Mouse (Mus musculus) lung, postnatal 0 days (tissue): Measurements from ENCODE around the gene Fstl3. TPM values are rescaled to one million over a fixed set of nuclear protein-coding genes. Genes with fewer than 3 reads are reported as not detected.

ENCODE experiments used
- ATAC-seq: fragments of 200-750 bp; cut with Nextera tagmentation; 2 replicates; pipeline ENCODE4 v1.8.0; 2017; ENCODE audit warnings: moderate library complexity
- DNase-seq: peaks from one replicate; pipeline ENCODE4 v3.0.0-alpha.2; 2016; ENCODE audit warnings: low spot score
- H3K27ac ChIP-seq: fragments of 300-500 bp; sonication (generic); 2 replicates; pipeline ENCODE4 v1.5.1; 2014; ENCODE audit warnings: antibody characterized with exemption, mild to moderate bottlenecking, low read length, mixed read lengths
- H3K27me3 ChIP-seq: fragments of 300-500 bp; sonication (generic); replicated peaks from 2 replicates; pipeline ENCODE4 v1.6.1; 2014; ENCODE audit warnings: low read length, mixed read lengths; ENCODE audit not compliant: insufficient read depth
- H3K36me3 ChIP-seq: fragments of 300-500 bp; sonication (generic); 2 replicates; pipeline ENCODE4 v1.6.1; 2014; ENCODE audit warnings: low read length, mixed read lengths; ENCODE audit not compliant: insufficient read depth
- H3K4me1 ChIP-seq: fragments of 300-500 bp; sonication (generic); 2 replicates; pipeline ENCODE4 v1.6.1; 2014; ENCODE audit warnings: antibody characterized with exemption, low read depth, low read length, mixed read lengths; ENCODE audit not compliant: insufficient read depth
- H3K4me2 ChIP-seq: fragments of 300-500 bp; sonication (generic); replicated peaks from 2 replicates; pipeline ENCODE4 v1.6.1; 2014; ENCODE audit warnings: low read depth, mild to moderate bottlenecking, low read length, moderate library complexity, mixed read lengths
- H3K4me3 ChIP-seq: fragments of 300-500 bp; sonication (generic); 2 replicates; pipeline ENCODE4 v1.5.1; 2014; ENCODE audit warnings: low read depth, low read length
- H3K9ac ChIP-seq: fragments of 300-500 bp; sonication (generic); replicated peaks from 2 replicates; pipeline ENCODE4 v1.6.1; 2014; ENCODE audit warnings: low read depth, mild to moderate bottlenecking
- H3K9me3 ChIP-seq: fragments of 300-500 bp; sonication (generic); 2 replicates; pipeline ENCODE4 v1.6.1; 2016; ENCODE audit warnings: low read length, mixed read lengths
- CTCF ChIP-seq: IDR thresholded peaks from 2 replicates; pipeline ENCODE4 v1.5.1; 2016; ENCODE audit warnings: antibody characterized with exemption, mild to moderate bottlenecking
- EP300 ChIP-seq: IDR thresholded peaks from 2 replicates; pipeline ENCODE4 v1.6.1; 2016; ENCODE audit warnings: antibody characterized with exemption, mild to moderate bottlenecking, control low read depth
- WGBS: fragments of 180-500 bp; shearing (Covaris S2); extraction: QIAGEN DNeasy Blood & Tissue Kit; methylation state at CpG from one replicate; pipeline ENCODE4 v1.1.7; 2014; 5-methylcytosine and 5-hydroxymethylcytosine counted together
- polyA plus RNA-seq: library from polyadenylated mRNA; unstranded; fragments of >200 nt; fragmentation: Nextera tagmentation; extraction: Ambion mirVana; gene quantifications from 2 replicates; pipeline ENCODE4 v1.2.1, GENCODE M21; 2015

Gene Fstl3
- polyA plus RNA-seq, 1 experiment from 2014 or later = 39.9 TPM

- 91% methylated on average over 3 of the region's 3 CpGs for WGBS
- H3K4me1 ChIP-seq = no peaks in the 10 kb centered on the region
- DNase-seq (no peak), ATAC-seq (no peak)
- TF ChIP-seq EP300 (no peak), CTCF (no peak)
- no peaks in the 10 kb centered on the region for H3K36me3 ChIP-seq
- H3K4me2 ChIP-seq = no peak overlapping the region
- H3K27ac ChIP-seq = no peak overlapping the region
- H3K9ac ChIP-seq = no peak overlapping the region
- H3K4me3 ChIP-seq = no peak overlapping the region
- H3K27me3 ChIP-seq = no peaks in the 10 kb centered on the region
- H3K9me3 ChIP-seq = no peaks in the 10 kb centered on the region
These were observed 54.5 kb downstream of the Fstl3 start for GRCm38 (mm10) chr10:79831583-79831982.

Other genes starting within 250 kb of the Fstl3 start
- 27.6 and 32.1 TPM in 2 replicates for gene Plpp2, start 243.5 kb upstream of the Fstl3 start, polyA plus RNA-seq
- 20.5 and 21.5 TPM in 2 replicates for gene Mier2, start 222.1 kb upstream of the Fstl3 start, polyA plus RNA-seq
- not detected in 2 replicates for gene Theg, start 189.9 kb upstream of the Fstl3 start, polyA plus RNA-seq
- gene C2cd4c, start 163.2 kb upstream of the Fstl3 start, polyA plus RNA-seq = not detected in 2 replicates
- gene Shc2, start 139.4 kb upstream of the Fstl3 start, polyA plus RNA-seq = 1.1 and 1.3 TPM in 2 replicates
- not detected in 2 replicates for gene Odf3l2, start 131.5 kb upstream of the Fstl3 start, polyA plus RNA-seq
- gene Madcam1, start 112.7 kb upstream of the Fstl3 start, polyA plus RNA-seq = not detected in 2 replicates
- 64.6 and 71.2 TPM in 2 replicates for gene Tpgs1, start 107.9 kb upstream of the Fstl3 start, polyA plus RNA-seq
- 52.7 and 64.3 TPM in 2 replicates for gene Cdc34, start 95.1 kb upstream of the Fstl3 start, polyA plus RNA-seq
- 0.57 and 0.69 TPM in 2 replicates for gene Gzmm, start 88.3 kb upstream of the Fstl3 start, polyA plus RNA-seq
- 1,234 and 1,299 TPM in 2 replicates for gene Bsg, start 72.8 kb upstream of the Fstl3 start, polyA plus RNA-seq
- 0.12 and 0.15 TPM in 2 replicates for gene Hcn2, start 60.6 kb upstream of the Fstl3 start, polyA plus RNA-seq
- gene Polrmt, start 30.7 kb upstream of the Fstl3 start, polyA plus RNA-seq = 17.4 and 22.4 TPM in 2 replicates
- 0.18 TPM in 1 of 2 replicates, not detected in the other for gene Fgf22, start 22.2 kb upstream of the Fstl3 start, polyA plus RNA-seq
- 40.5 and 45.9 TPM in 2 replicates for gene Rnf126, start 10.3 kb upstream of the Fstl3 start, polyA plus RNA-seq
- 0.11 and 0.31 TPM in 2 replicates for gene Prss57, start 13.7 kb downstream of the Fstl3 start, polyA plus RNA-seq
- gene Palm, start 16.3 kb downstream of the Fstl3 start, polyA plus RNA-seq = 29.6 and 30.8 TPM in 2 replicates
- gene Misp, start 43.7 kb downstream of the Fstl3 start, polyA plus RNA-seq = 10.5 and 10.6 TPM in 2 replicates
- gene Ptbp1, start 77.2 kb downstream of the Fstl3 start, polyA plus RNA-seq = 107 and 109 TPM in 2 replicates
- 2.2 and 2.4 TPM in 2 replicates for gene Prtn3, start 97.2 kb downstream of the Fstl3 start, polyA plus RNA-seq
- gene Plppr3, start 97.4 kb downstream of the Fstl3 start, polyA plus RNA-seq = 3.9 and 4.8 TPM in 2 replicates
- gene Elane, start 109.0 kb downstream of the Fstl3 start, polyA plus RNA-seq = 0.92 TPM in 1 of 2 replicates, not detected in the other
- gene Cfd, start 113.6 kb downstream of the Fstl3 start, polyA plus RNA-seq = not detected in 2 replicates
- 32.0 and 32.8 TPM in 2 replicates for gene Med16, start 131.7 kb downstream of the Fstl3 start, polyA plus RNA-seq
- gene Gm26602, start 133.6 kb downstream of the Fstl3 start, polyA plus RNA-seq = not detected in 2 replicates
- 1.6 and 1.7 TPM in 2 replicates for gene Kiss1r, start 139.7 kb downstream of the Fstl3 start, polyA plus RNA-seq
- gene R3hdm4, start 143.9 kb downstream of the Fstl3 start, polyA plus RNA-seq = 123 and 129 TPM in 2 replicates
- 4.8 and 7.1 TPM in 2 replicates for gene Arid3a, start 149.8 kb downstream of the Fstl3 start, polyA plus RNA-seq
- gene Wdr18, start 182.9 kb downstream of the Fstl3 start, polyA plus RNA-seq = 32.8 and 44.2 TPM in 2 replicates
- gene Grin3b, start 193.4 kb downstream of the Fstl3 start, polyA plus RNA-seq = 0.24 and 0.32 TPM in 2 replicates
- 26.7 and 27.6 TPM in 2 replicates for gene Tmem259, start 207.1 kb downstream of the Fstl3 start, polyA plus RNA-seq
- 483 and 567 TPM in 2 replicates for gene Cnn2, start 211.3 kb downstream of the Fstl3 start, polyA plus RNA-seq
- gene Abca7, start 219.2 kb downstream of the Fstl3 start, polyA plus RNA-seq = 5.5 and 6.5 TPM in 2 replicates
- gene Arhgap45, start 239.4 kb downstream of the Fstl3 start, polyA plus RNA-seq = 20.1 and 22.2 TPM in 2 replicates